Mouse (Mus musculus) heart, adult 2 months (tissue): ENCODE measurements around the gene Nckap1.

Experiments used
- CTCF ChIP-seq: fragments of 200-600 bp; IDR thresholded peaks from 2 replicates; pipeline ENCODE4 v1.8.1; 2022; ENCODE audit warnings: antibody characterized with exemption, mild to moderate bottlenecking, moderate library complexity
- EP300 ChIP-seq: fragments of 200-500 bp; IDR thresholded peaks from 2 replicates; pipeline ENCODE4 v1.6.1; 2011; ENCODE audit warnings: low read depth, low read length, control low read depth; ENCODE audit not compliant: insufficient read depth
- POLR2A ChIP-seq: fragments of 200-500 bp; IDR thresholded peaks from 2 replicates; pipeline ENCODE4 v1.6.1; 2011; ENCODE audit warnings: mild to moderate bottlenecking, low read depth, low read length, control low read depth; ENCODE audit not compliant: insufficient read depth

GRCm38 (mm10) chr2:80559655-80560054, 21.5 kb downstream of the Nckap1 start:
- TF ChIP-seq CTCF (no peak), POLR2A (no peak), EP300 (no peak)
